In the genomic region with DNA sequence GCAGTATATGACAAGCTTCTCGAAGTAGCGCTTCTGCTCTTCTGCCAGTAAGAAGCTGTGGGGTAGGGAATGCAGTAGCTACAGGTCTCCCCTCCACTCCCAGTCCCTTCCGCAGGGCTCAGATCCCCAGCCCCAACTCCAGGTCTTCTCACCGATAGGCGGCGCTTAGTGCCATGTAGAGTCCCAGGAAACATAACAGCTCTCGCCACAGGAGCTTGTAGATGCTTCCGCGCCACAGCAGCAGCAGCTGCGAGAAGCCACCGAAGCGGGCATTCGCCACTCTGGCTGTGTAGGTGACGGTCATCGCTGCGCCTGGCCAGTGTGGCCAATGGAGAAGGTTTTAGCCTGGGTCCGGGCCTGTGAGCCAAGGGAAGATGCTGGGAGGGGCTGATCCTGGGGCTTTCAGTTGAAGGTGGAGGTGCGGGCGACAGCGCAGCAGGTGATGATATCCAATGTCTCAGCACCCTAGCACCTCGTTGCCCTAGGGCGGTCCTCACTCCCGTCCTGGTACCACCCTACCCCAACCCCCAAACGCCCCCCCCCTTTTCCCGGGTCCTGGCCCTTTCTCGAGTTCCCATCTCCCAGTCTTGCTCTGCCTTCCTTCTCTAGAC, we compare ENCODE assay signal across 8 mouse cellular contexts. TPM values are rescaled to one million over a fixed set of nuclear protein-coding genes. Genes with fewer than 3 reads are reported as not detected.
DNase-seq lines count a peak whose midpoint lies in the region; ATAC-seq and TF ChIP-seq lines count a peak whose summit lies in the region.
"Had no signal": no experiment of that assay in that cellular context is flagged by ENCODE, and none has a peak within 500 bp of the region (broad histone marks: within the 10 kb centered on the region; RNA-seq: fewer than 3 reads in every experiment).

No protein-coding gene starts in this region.

- H3K27ac ChIP-seq in intestine, embryonic 16.5 days (ENCODE audit: low read length): no peak overlapping the region
- H3K27ac ChIP-seq in limb, embryonic 10.5 days: 0 out of 2 replicates have a peak overlapping the region, but pooled peaks have one; percentile 12
- peak overlapping the region; percentile 39; the same call in 1 of the 2 replicates for H3K27ac ChIP-seq in midbrain, embryonic 10.5 days (replicated peaks)
- H3K27ac ChIP-seq in small intestine, adult 2 months (ENCODE audit: insufficient read depth, low read depth, low read length): no peak overlapping the region

- H3K27me3 ChIP-seq in intestine, embryonic 16.5 days (replicated peaks; ENCODE audit: control insufficient read depth, insufficient read depth, low read length): peaks cover 21% of the 10 kb centered on the region
- peaks cover 71% of the 10 kb centered on the region for H3K27me3 ChIP-seq in limb, embryonic 10.5 days (ENCODE audit: low read depth, poor library complexity, severe bottlenecking)
- H3K27me3 ChIP-seq in midbrain, embryonic 10.5 days (ENCODE audit: low read depth, poor library complexity, severe bottlenecking): peaks cover 61% of the 10 kb centered on the region
- peaks cover 16% of the 10 kb centered on the region for H3K27me3 ChIP-seq in small intestine, adult 2 months (ENCODE audit: control insufficient read depth, insufficient read depth, low read length)

- peak overlapping the region; percentile 39 for H3K4me3 ChIP-seq in intestine, embryonic 16.5 days (ENCODE audit: low read length)
- peak overlapping the region; percentile 41 for H3K4me3 ChIP-seq in limb, embryonic 10.5 days
- H3K4me3 ChIP-seq in midbrain, embryonic 10.5 days: peak overlapping the region; percentile 51
- peak overlapping the region; percentile 54 for H3K4me3 ChIP-seq in small intestine, adult 2 months (ENCODE audit: low read depth, low read length)

- peak; percentile 69 for ATAC-seq in intestine, embryonic 16.5 days

- no peaks in the 10 kb centered on the region for H3K9me3 ChIP-seq in intestine, embryonic 16.5 days (ENCODE audit: control insufficient read depth, low read length)
- no peaks in the 10 kb centered on the region for H3K9me3 ChIP-seq in limb, embryonic 10.5 days (replicated peaks)
- H3K9me3 ChIP-seq in midbrain, embryonic 10.5 days (replicated peaks): no peaks in the 10 kb centered on the region

- peak; percentile 63 to 66 for DNase-seq in adrenal gland, adult 18-20 months (ENCODE audit: low spot score in 2 of 2)
- DNase-seq in cerebellum, adult 9-11 months: peak; percentile 78
- peak; percentile 56 to 83 for DNase-seq in frontal cortex, adult 2 months (ENCODE audit: extremely low spot score in 1 of 2, low spot score in 1 of 2)
- DNase-seq in limb, embryonic 10.5 days (ENCODE audit: low spot score): peak; percentile 77
- peak; percentile 77 for DNase-seq in midbrain, embryonic 10.5 days (ENCODE audit: low spot score)

- WGBS in intestine, embryonic 16.5 days: 4% methylated on average over 26 of the region's 26 CpGs
- WGBS in limb, embryonic 10.5 days: 7% methylated on average over 25 of the region's 26 CpGs
- WGBS in midbrain, embryonic 10.5 days: 5% methylated on average over 26 of the region's 26 CpGs
- WGBS in small intestine, adult 2 months: 6% methylated on average over 26 of the region's 26 CpGs

- H3K36me3 ChIP-seq in intestine, embryonic 16.5 days (ENCODE audit: control insufficient read depth, insufficient read depth, low read length): 0 out of 2 replicates have a peak, but pooled peaks cover 1% of the 10 kb centered on the region
- peaks cover 14% of the 10 kb centered on the region for H3K36me3 ChIP-seq in limb, embryonic 10.5 days
- peaks cover 12% of the 10 kb centered on the region for H3K36me3 ChIP-seq in midbrain, embryonic 10.5 days
- peaks cover 2% of the 10 kb centered on the region for H3K36me3 ChIP-seq in small intestine, adult 2 months (ENCODE audit: control insufficient read depth, insufficient read depth, low read length)

- peak overlapping the region; percentile 55 for H3K9ac ChIP-seq in intestine, embryonic 16.5 days (ENCODE audit: low read depth, low read length)

- TF ChIP-seq POLR2A in small intestine, adult 2 months (IDR thresholded peaks at IDR 0.05; ENCODE audit: low read depth, low read length): no peak

- no peaks in the 10 kb centered on the region for H3K4me1 ChIP-seq in intestine, embryonic 16.5 days (ENCODE audit: control insufficient read depth, insufficient read depth, low read length)
- H3K4me1 ChIP-seq in limb, embryonic 10.5 days: peaks cover 15% of the 10 kb centered on the region
- peaks cover 24% of the 10 kb centered on the region for H3K4me1 ChIP-seq in midbrain, embryonic 10.5 days
- peaks cover 3% of the 10 kb centered on the region; the same call in 1 of the 2 replicates for H3K4me1 ChIP-seq in small intestine, adult 2 months (ENCODE audit: control insufficient read depth, insufficient read depth, insufficient read length, low read length)

- peak; percentile 58; the same call in 1 of the 2 replicates for TF ChIP-seq CTCF in small intestine, adult 2 months (IDR thresholded peaks at IDR 0.05; ENCODE audit: extremely low read depth, insufficient read length, insufficient replicate concordance, low read depth, low read length)

- peak overlapping the region; percentile 78 for H3K4me2 ChIP-seq in intestine, embryonic 16.5 days (ENCODE audit: low read depth, low read length)

RNA-seq across cellular contexts. Expression of a gene that starts 1.0 kb away (rescaled TPM):
- not detected for total RNA-seq in adrenal gland, adult 18-20 months (2021)
- 0.10 TPM in 1 of 2 replicates, not detected in the other for polyA plus RNA-seq in frontal cortex, adult 2 months (2012; rRNA removed)
- 0.09 and 0.28 TPM in 2 replicates for polyA plus RNA-seq in intestine, embryonic 16.5 days (2015; fragmentation: Nextera tagmentation; extraction: Ambion mirVana)
- polyA plus RNA-seq in limb, embryonic 10.5 days (2016; fragmentation: Nextera tagmentation; extraction: Ambion mirVana): not detected in 2 replicates
- polyA plus RNA-seq in midbrain, embryonic 10.5 days (2016; fragmentation: Nextera tagmentation; extraction: Ambion mirVana): not detected in 2 replicates
- 0.33 TPM in 1 of 2 replicates, not detected in the other for polyA plus RNA-seq in small intestine, adult 2 months (2012; rRNA removed)
- total RNA-seq: left cerebral cortex, postnatal 10 days had no signal

RNA-seq across cellular contexts. Expression of a gene that starts 11.7 kb away (rescaled TPM):
- 100 to 1,000 TPM in 1 of 2 experiments, 10 to 100 TPM in 1; 89.2 to 100 TPM for total RNA-seq in adrenal gland, adult 18-20 months (2021)
- 238 and 271 TPM in 2 replicates for polyA plus RNA-seq in frontal cortex, adult 2 months (2012; rRNA removed)
- polyA plus RNA-seq in intestine, embryonic 16.5 days (2015; fragmentation: Nextera tagmentation; extraction: Ambion mirVana): 139 and 144 TPM in 2 replicates
- polyA plus RNA-seq in limb, embryonic 10.5 days (2016; fragmentation: Nextera tagmentation; extraction: Ambion mirVana): 161 and 163 TPM in 2 replicates
- 160 and 164 TPM in 2 replicates for polyA plus RNA-seq in midbrain, embryonic 10.5 days (2016; fragmentation: Nextera tagmentation; extraction: Ambion mirVana)
- polyA plus RNA-seq in small intestine, adult 2 months (2012; rRNA removed): 71.8 and 128 TPM in 2 replicates

RNA-seq across cellular contexts. Expression of a gene that starts 13.3 kb away (rescaled TPM):
- total RNA-seq in adrenal gland, adult 18-20 months (2021): 100 to 1,000 TPM; 162 to 192 TPM
- polyA plus RNA-seq in frontal cortex, adult 2 months (2012; rRNA removed): 150 and 167 TPM in 2 replicates
- 79.0 and 81.4 TPM in 2 replicates for polyA plus RNA-seq in intestine, embryonic 16.5 days (2015; fragmentation: Nextera tagmentation; extraction: Ambion mirVana)
- polyA plus RNA-seq in limb, embryonic 10.5 days (2016; fragmentation: Nextera tagmentation; extraction: Ambion mirVana): 138 and 157 TPM in 2 replicates
- polyA plus RNA-seq in midbrain, embryonic 10.5 days (2016; fragmentation: Nextera tagmentation; extraction: Ambion mirVana): 140 and 146 TPM in 2 replicates
- polyA plus RNA-seq in small intestine, adult 2 months (2012; rRNA removed): 82.6 and 135 TPM in 2 replicates

RNA-seq across cellular contexts. Expression of a gene that starts 22.9 kb away (rescaled TPM):
- 1 to 10 TPM; 6.3 to 7.2 TPM for total RNA-seq in adrenal gland, adult 18-20 months (2021)
- 20.7 and 26.0 TPM in 2 replicates for polyA plus RNA-seq in frontal cortex, adult 2 months (2012; rRNA removed)
- 96.9 and 108 TPM in 2 replicates for polyA plus RNA-seq in intestine, embryonic 16.5 days (2015; fragmentation: Nextera tagmentation; extraction: Ambion mirVana)
- 16.0 and 19.1 TPM in 2 replicates for polyA plus RNA-seq in limb, embryonic 10.5 days (2016; fragmentation: Nextera tagmentation; extraction: Ambion mirVana)
- polyA plus RNA-seq in midbrain, embryonic 10.5 days (2016; fragmentation: Nextera tagmentation; extraction: Ambion mirVana): 18.2 and 18.4 TPM in 2 replicates
- 26.3 and 56.9 TPM in 2 replicates for polyA plus RNA-seq in small intestine, adult 2 months (2012; rRNA removed)

RNA-seq across cellular contexts. Expression of a gene that starts 23.4 kb away (rescaled TPM):
- total RNA-seq in adrenal gland, adult 18-20 months (2021): 10 to 100 TPM; 67.8 to 80.4 TPM
- polyA plus RNA-seq in frontal cortex, adult 2 months (2012; rRNA removed): 96.1 and 109 TPM in 2 replicates
- 21.6 and 22.0 TPM in 2 replicates for polyA plus RNA-seq in intestine, embryonic 16.5 days (2015; fragmentation: Nextera tagmentation; extraction: Ambion mirVana)
- polyA plus RNA-seq in limb, embryonic 10.5 days (2016; fragmentation: Nextera tagmentation; extraction: Ambion mirVana): 28.1 and 28.4 TPM in 2 replicates
- 28.6 and 34.9 TPM in 2 replicates for polyA plus RNA-seq in midbrain, embryonic 10.5 days (2016; fragmentation: Nextera tagmentation; extraction: Ambion mirVana)
- polyA plus RNA-seq in small intestine, adult 2 months (2012; rRNA removed): 19.8 and 32.0 TPM in 2 replicates

Comparison
In these comparisons a context has a peak if more than half of its experiments do, and no peak if none do; other contexts are left out.
1. H3K27ac ChIP-seq: peak in limb, embryonic 10.5 days (single experiment) and midbrain, embryonic 10.5 days (single experiment); none in intestine, embryonic 16.5 days (single experiment) and small intestine, adult 2 months (single experiment).
2. Peak in every context shown above with its lines, with median percentiles within 50 percentile points of each other: DNase-seq and H3K4me3 ChIP-seq.